In the genomic region with DNA sequence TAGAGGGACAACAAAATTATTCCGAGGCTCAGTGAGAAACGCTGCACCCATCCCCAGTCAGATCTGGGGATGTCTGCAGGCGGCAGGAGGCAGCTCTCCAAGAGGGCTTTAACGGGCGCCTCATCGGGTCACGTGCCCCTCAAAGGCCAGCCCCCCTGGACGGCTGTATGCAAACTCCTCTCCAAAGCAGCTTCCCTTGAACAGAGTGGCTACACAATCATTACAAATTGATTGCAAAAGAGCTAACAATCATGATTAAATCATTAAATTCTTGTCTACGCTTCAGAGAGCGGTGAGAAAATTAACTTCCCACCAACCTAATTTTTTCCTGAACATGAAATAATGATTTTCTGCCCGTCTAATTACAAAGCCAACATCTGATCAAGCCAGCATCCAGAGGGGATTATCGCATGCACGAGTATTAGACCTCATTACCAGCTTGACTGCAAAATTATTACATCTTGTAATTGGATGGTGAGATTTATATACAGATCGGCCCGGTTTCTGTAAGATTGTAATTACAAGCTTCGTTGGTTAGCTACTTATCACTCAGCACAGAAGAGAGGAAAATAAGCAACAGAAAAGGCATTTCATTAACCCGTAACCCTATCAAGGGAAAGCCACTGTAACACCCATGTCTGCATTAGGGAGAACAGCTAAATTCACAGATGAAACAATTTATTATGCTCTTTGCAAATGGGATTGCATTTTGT, we compare ENCODE assay signal across 11 mouse cellular contexts.
A peak's percentile ranks its signal among the peaks of the same experiment; 100 is the strongest.
DNase-seq lines count a peak whose midpoint lies in the region; ATAC-seq and TF ChIP-seq lines count a peak whose summit lies in the region.
"Had no signal": no experiment of that assay in that cellular context is flagged by ENCODE, and none has a peak within 500 bp of the region (broad histone marks: within the 10 kb centered on the region; RNA-seq: fewer than 3 reads in every experiment).

No protein-coding gene starts in this region.

- peak overlapping the region; percentile 23; the same call in 1 of the 2 replicates for H3K4me2 ChIP-seq in limb, embryonic 13.5 days (replicated peaks)

- H3K9ac ChIP-seq in limb, embryonic 13.5 days: no peak overlapping the region
- no peak overlapping the region for H3K9ac ChIP-seq in heart, adult 2 months (ENCODE audit: low read depth, low read length)

- no peak overlapping the region for H3K4me3 ChIP-seq in limb, embryonic 13.5 days
- H3K4me3 ChIP-seq in heart, adult 2 months: no peak overlapping the region
- H3K4me3 ChIP-seq: left cerebral cortex, adult 2 months had no signal

- no peak for TF ChIP-seq CTCF in heart, adult 2 months (IDR thresholded peaks at IDR 0.05)

- no peaks in the 10 kb centered on the region for H3K79me2 ChIP-seq in heart, adult 2 months (replicated peaks; ENCODE audit: control insufficient read depth, insufficient read depth, low read length)

- TF ChIP-seq POLR2A in heart, adult 2 months (IDR thresholded peaks at IDR 0.05; ENCODE audit: insufficient read depth, low read depth, low read length): no peak

- DNase-seq in adrenal gland, postnatal 10 days: peak; percentile 7
- no peak for DNase-seq in adrenal gland, postnatal 36 days
- peak; percentile 32 for DNase-seq in testis, postnatal 14 days (ENCODE audit: low spot score)
- DNase-seq in testis, postnatal 10 days (ENCODE audit: low spot score): no peak
- peak; percentile 73 for DNase-seq in retina, embryonic 14.5 days (ENCODE audit: low spot score)
- DNase-seq in cerebellum, adult 8-10 months: no peak
- DNase-seq in heart, adult 2 months: no peak
- DNase-seq: gastrocnemius, postnatal 25 days had no signal

- no peaks in the 10 kb centered on the region for H3K4me1 ChIP-seq in limb, embryonic 13.5 days
- no peaks in the 10 kb centered on the region for H3K4me1 ChIP-seq in heart, adult 2 months (ENCODE audit: control insufficient read depth, insufficient read depth, low read length)

- H3K27me3 ChIP-seq in limb, embryonic 13.5 days: 0 out of 2 replicates have a peak, but pooled peaks cover 4% of the 10 kb centered on the region
- no peaks in the 10 kb centered on the region for H3K27me3 ChIP-seq in heart, adult 2 months (ENCODE audit: control insufficient read depth, insufficient read depth, low read length)

- H3K36me3 ChIP-seq in limb, embryonic 13.5 days: no peaks in the 10 kb centered on the region
- no peaks in the 10 kb centered on the region for H3K36me3 ChIP-seq in heart, adult 2 months (ENCODE audit: control insufficient read depth, insufficient read depth, low read length)

- no peak for ATAC-seq in limb, embryonic 13.5 days (ENCODE audit: low FRiP score, low read depth)

- 20% methylated on average over 17 of the region's 17 CpGs for WGBS in limb, embryonic 13.5 days
- 57% methylated on average over 17 of the region's 17 CpGs for WGBS in heart, adult 2 months

- no peaks in the 10 kb centered on the region for H3K9me3 ChIP-seq in limb, embryonic 13.5 days

- no peak for TF ChIP-seq EP300 in heart, adult 2 months (IDR thresholded peaks at IDR 0.05; ENCODE audit: insufficient read depth, low read depth, low read length)

- no peak overlapping the region for H3K27ac ChIP-seq in limb, embryonic 13.5 days
- H3K27ac ChIP-seq in heart, adult 2 months: no peak overlapping the region
- H3K27ac ChIP-seq: left cerebral cortex, adult 2 months; stomach, postnatal 0 days had no signal

- intact Hi-C loops in heart, adult 2 months (cut with DNase I): no loop called here

Comparison
In these comparisons a context has a peak if more than half of its experiments do, and no peak if none do; other contexts are left out.
1. DNase-seq: peak in adrenal gland, postnatal 10 days (single experiment), testis, postnatal 14 days (single experiment) and retina, embryonic 14.5 days (single experiment); none in adrenal gland, postnatal 36 days (0 of 2), testis, postnatal 10 days (single experiment), cerebellum, adult 8-10 months (single experiment) and heart, adult 2 months (0 of 2).